Mouse (Mus musculus) kidney, postnatal 0 days (tissue): ENCODE data around the gene Ifi209. TPM values are rescaled to one million over a fixed set of nuclear protein-coding genes. Genes with fewer than 3 reads are reported as not detected.
"Not testable (repeated sequence)": the region's sequence is repeated elsewhere in the genome, so short reads cannot be mapped to it uniquely, and the experiment has no call there.

Source experiments
- ATAC-seq: fragments of 200-750 bp; cut with Nextera tagmentation; replicated peaks from 2 replicates; pipeline ENCODE4 v1.8.0; 2017; ENCODE audit warnings: low read depth, moderate number of reproducible peaks, moderate TSS enrichment, moderate library complexity; ENCODE audit not compliant: low FRiP score
- DNase-seq: peaks from one replicate; pipeline ENCODE4 v3.0.0-alpha.2; 2016; ENCODE audit warnings: low spot score
- H3K27ac ChIP-seq: fragments of 300-500 bp; sonication (generic); 2 replicates; pipeline ENCODE4 v1.5.1; 2014; ENCODE audit warnings: mild to moderate bottlenecking
- H3K27me3 ChIP-seq: fragments of 300-500 bp; sonication (generic); 2 replicates; pipeline ENCODE4 v1.6.1; 2014; ENCODE audit warnings: low read length, mixed read lengths; ENCODE audit not compliant: insufficient read depth
- H3K36me3 ChIP-seq: fragments of 300-500 bp; sonication (generic); 2 replicates; pipeline ENCODE4 v1.6.1; 2014; ENCODE audit warnings: low read length, mixed read lengths; ENCODE audit not compliant: insufficient read depth
- H3K4me1 ChIP-seq: fragments of 300-500 bp; sonication (generic); replicated peaks from 2 replicates; pipeline ENCODE4 v1.6.1; 2014; ENCODE audit warnings: antibody characterized with exemption, low read length, mixed read lengths; ENCODE audit not compliant: insufficient read depth
- H3K4me2 ChIP-seq: fragments of 300-500 bp; sonication (generic); 2 replicates; pipeline ENCODE4 v1.6.1; 2014; ENCODE audit warnings: mild to moderate bottlenecking, low read length, moderate library complexity, mixed read lengths
- H3K4me3 ChIP-seq: fragments of 300-500 bp; sonication (generic); replicated peaks from 2 replicates; pipeline ENCODE4 v1.5.1; 2014; ENCODE audit warnings: low read depth, low read length
- H3K9ac ChIP-seq: fragments of 300-500 bp; sonication (generic); 2 replicates; pipeline ENCODE4 v1.6.1; 2014; ENCODE audit warnings: low read depth, low read length
- H3K9me3 ChIP-seq: fragments of 300-500 bp; sonication (generic); replicated peaks from 2 replicates; pipeline ENCODE4 v1.6.1; 2016; ENCODE audit warnings: low read length, inconsistent platforms, mixed read lengths
- CTCF ChIP-seq: IDR thresholded peaks from 2 replicates; pipeline ENCODE4 v1.5.1; 2016; ENCODE audit warnings: antibody characterized with exemption, low read depth, mild to moderate bottlenecking, moderate library complexity
- WGBS: fragments of 180-500 bp; shearing (Covaris S2); extraction: QIAGEN DNeasy Blood & Tissue Kit; methylation state at CpG from one replicate; pipeline ENCODE4 v1.1.7; 2014; 5-methylcytosine and 5-hydroxymethylcytosine counted together
- polyA plus RNA-seq: library from polyadenylated mRNA; unstranded; fragments of >200 nt; fragmentation: Nextera tagmentation; extraction: Ambion mirVana; gene quantifications from 2 replicates; pipeline ENCODE4 v1.2.1, GENCODE M21; 2015

Ifi209 gene
- 0.24 and 0.27 TPM in 2 replicates for polyA plus RNA-seq

GRCm38 (mm10) chr1:173630622-173631021 lies at the start of gene Ifi209:
Gene Ifi209 (plus strand): TSS chr1:173630917.
- WGBS: 72% methylated on average over 2 of the region's 2 CpGs
- DNase-seq, H3K4me3 ChIP-seq, ATAC-seq, H3K9ac ChIP-seq, H3K4me2 ChIP-seq, H3K27ac ChIP-seq, H3K9me3 ChIP-seq, H3K36me3 ChIP-seq, H3K4me1 ChIP-seq, H3K27me3 ChIP-seq: not testable (repeated sequence)

GRCm38 (mm10) chr1:173589698-173590097 lies 41.0 kb upstream of the Ifi209 start:
- 87% methylated on average over 2 of the region's 2 CpGs for WGBS
- not testable (repeated sequence) for H3K27ac ChIP-seq, DNase-seq, ATAC-seq, H3K4me2 ChIP-seq, H3K27me3 ChIP-seq, H3K9me3 ChIP-seq, H3K9ac ChIP-seq, H3K4me3 ChIP-seq, H3K36me3 ChIP-seq, H3K4me1 ChIP-seq

GRCm38 (mm10) chr1:173598838-173599494 lies 31.8 kb upstream of the Ifi209 start, which contains the start of gene Ifi213:
Gene Ifi213 (minus strand): TSS chr1:173599274.
- not testable (repeated sequence) for H3K4me2 ChIP-seq, ATAC-seq, H3K9ac ChIP-seq, H3K36me3 ChIP-seq, H3K27me3 ChIP-seq, H3K27ac ChIP-seq, H3K9me3 ChIP-seq, DNase-seq, H3K4me1 ChIP-seq, H3K4me3 ChIP-seq
- 64% methylated on average over 3 of the region's 3 CpGs for WGBS

GRCm38 (mm10) chr1:173610291-173610690 lies 20.4 kb upstream of the Ifi209 start:
- H3K27me3 ChIP-seq, H3K36me3 ChIP-seq, H3K4me3 ChIP-seq, H3K27ac ChIP-seq, ATAC-seq, H3K9me3 ChIP-seq, H3K4me1 ChIP-seq, H3K4me2 ChIP-seq, DNase-seq, H3K9ac ChIP-seq: not testable (repeated sequence)
- WGBS: 71% methylated on average over 3 of the region's 3 CpGs

GRCm38 (mm10) chr1:173622216-173622615 lies 8.5 kb upstream of the Ifi209 start:
- WGBS: 80% methylated on average over 2 of the region's 2 CpGs
- H3K27ac ChIP-seq, H3K4me2 ChIP-seq, ATAC-seq, H3K9ac ChIP-seq, H3K4me1 ChIP-seq, DNase-seq, H3K4me3 ChIP-seq, H3K27me3 ChIP-seq, H3K36me3 ChIP-seq, H3K9me3 ChIP-seq: not testable (repeated sequence)

- Histone ChIP-seq H3K4me3 (no peak overlapping the region), H3K4me1 (no peaks in the 10 kb centered on the region), H3K36me3 (no peaks in the 10 kb centered on the region), H3K9me3 (no peaks in the 10 kb centered on the region), H3K9ac (no peak overlapping the region), H3K4me2 (no peak overlapping the region), H3K27ac (no peak overlapping the region), H3K27me3 (no peaks in the 10 kb centered on the region)
- TF ChIP-seq CTCF: no peak
- DNase-seq (no peak), ATAC-seq (no peak)
- 80% methylated on average over 2 of the region's 2 CpGs for WGBS
Observed at GRCm38 (mm10) chr1:173624052-173624451, 6.7 kb upstream of the Ifi209 start.

GRCm38 (mm10) chr1:173626686-173627085 lies 4.0 kb upstream of the Ifi209 start:
- no peak overlapping the region for H3K9ac ChIP-seq
- H3K36me3 ChIP-seq: no peaks in the 10 kb centered on the region
- no peaks in the 10 kb centered on the region for H3K27me3 ChIP-seq
- DNase-seq (no peak), ATAC-seq (no peak)
- TF ChIP-seq CTCF: no peak
- H3K4me2 ChIP-seq: no peak overlapping the region
- H3K9me3 ChIP-seq: no peaks in the 10 kb centered on the region
- no peaks in the 10 kb centered on the region for H3K4me1 ChIP-seq
- H3K27ac ChIP-seq: no peak overlapping the region
- 69% methylated on average over 2 of the region's 2 CpGs for WGBS
- H3K4me3 ChIP-seq: no peak overlapping the region
